Mouse (Mus musculus): Measurements from ENCODE around the gene Ddx27.

The Ddx27 gene

DNA sequence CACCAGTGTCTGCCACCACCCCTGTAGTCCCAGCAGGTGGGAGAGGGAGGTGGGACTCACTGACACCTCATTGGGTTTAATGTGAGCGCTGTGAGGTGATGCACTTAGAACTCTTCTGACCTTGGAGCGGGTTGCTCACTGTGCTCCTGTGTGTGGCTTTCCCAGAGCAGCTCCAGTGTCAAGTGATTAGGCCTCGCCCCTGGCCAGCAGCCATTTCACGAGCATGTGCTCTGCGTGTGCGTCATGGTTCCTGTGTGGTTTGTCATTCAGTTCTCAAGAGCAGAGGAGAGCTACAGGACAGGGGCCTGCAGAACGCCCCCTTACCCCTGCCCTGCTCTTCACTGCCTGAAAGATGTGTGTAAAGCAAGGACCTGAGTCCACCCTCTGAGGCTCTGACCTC, 13.6 kb downstream of the Ddx27 start:
- DNase-seq (ENCODE audit: low read depth, low spot score): peak; percentile 34

DNA sequence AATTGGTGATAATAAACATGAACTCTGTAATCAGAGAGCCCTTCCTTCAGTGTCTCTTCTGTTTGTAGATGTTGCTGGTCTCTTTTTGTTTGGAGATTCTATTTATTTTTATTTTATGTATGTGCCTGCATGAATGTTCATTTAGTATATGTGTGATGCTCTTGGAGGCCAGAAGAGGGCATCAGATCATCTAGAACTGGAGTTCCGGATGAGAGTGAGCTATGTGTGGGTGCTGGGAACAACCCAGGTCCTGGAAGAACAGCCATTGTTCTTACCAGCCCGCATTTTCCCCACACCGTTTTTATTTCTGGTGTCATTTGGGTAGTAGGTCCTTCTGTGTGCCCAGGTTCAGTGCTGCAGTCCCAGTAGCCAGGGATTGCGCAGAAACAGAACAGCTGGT, 15.5 kb downstream of the Ddx27 start:
- DNase-seq (ENCODE audit: low read depth, low spot score): peak; percentile 65

DNA sequence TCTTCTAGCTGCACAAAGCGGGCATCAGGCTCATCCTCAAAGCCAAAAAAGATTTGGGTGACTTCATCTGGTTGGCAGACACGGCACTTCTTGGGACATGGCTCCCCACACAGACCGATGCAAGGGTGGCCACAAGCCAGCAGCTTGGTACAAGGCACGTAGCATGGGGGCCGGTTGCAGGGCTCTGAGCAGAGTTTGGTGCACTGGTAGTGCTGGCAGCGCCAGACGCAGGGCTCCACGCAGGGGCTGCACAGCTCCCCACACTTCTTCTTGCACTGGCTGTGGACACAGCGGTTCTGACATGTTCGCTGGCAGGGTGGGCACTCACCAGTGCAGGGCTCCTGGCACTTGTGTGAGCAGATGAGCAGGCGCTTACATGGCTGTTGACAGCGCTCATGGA, 22.7 kb downstream of the Ddx27 start:
- DNase-seq (ENCODE audit: low read depth, low spot score): no peak

DNA sequence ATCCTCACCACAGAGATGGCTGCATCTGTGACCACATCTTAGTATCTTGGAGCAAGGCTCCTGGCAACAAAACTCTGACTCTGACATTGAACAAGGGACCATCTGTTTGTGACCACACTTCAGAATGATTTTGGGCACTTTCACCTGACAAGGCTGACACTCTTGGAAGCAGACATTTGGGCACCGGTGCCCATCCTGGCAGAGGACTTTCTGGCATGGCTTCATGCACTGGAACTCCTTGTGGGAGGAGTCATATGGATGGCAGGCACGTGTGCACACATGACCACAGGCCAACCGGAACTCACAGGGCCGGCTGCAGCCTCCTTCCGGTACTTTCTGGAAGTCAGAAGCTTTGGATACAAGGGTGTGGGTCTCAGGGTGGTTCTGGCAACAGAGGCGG, 23.3 kb downstream of the Ddx27 start:
- DNase-seq (ENCODE audit: low read depth, low spot score): no peak

DNA sequence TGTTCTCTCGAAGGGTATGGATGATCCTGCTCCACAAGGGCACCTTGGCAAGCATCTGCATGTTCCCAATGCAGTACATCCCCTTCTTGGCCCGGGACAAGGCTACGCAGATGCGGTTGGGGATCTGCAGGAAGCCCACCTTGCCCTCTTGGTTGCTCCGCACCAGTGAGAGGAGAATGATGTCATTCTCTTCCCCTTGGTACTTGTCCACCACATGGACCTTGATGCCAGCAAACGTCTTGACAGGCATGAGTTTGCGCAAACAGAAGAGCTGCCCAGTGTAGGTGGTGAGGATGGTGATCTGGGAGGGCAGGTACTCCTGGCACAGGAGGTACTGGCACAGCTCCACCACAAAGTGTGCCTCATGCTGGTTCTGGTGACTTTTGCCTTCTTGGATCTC, 23.7 kb downstream of the Ddx27 start:
- no peak for DNase-seq (ENCODE audit: low read depth, low spot score)

DNA sequence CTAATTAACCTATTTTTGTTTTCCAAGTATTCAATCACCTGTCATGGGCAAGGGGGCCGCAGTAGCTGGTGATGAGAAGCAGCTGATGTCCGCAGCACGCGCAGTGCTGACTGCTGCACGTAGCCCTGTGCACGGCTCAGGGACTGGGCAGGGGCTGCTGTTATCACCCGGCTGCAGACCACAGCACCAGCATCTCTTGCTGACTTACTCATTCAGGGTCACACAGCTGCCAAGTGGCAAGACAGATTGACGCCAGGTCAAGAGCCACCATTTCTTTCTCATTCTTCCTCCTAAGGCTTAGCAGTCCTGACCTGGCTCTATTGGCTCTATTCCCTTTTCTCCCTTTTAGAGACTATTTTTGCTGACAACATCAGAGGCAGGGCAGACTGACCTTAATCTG, 24.4 kb downstream of the Ddx27 start:
- no peak for DNase-seq (ENCODE audit: low read depth, low spot score)

DNA sequence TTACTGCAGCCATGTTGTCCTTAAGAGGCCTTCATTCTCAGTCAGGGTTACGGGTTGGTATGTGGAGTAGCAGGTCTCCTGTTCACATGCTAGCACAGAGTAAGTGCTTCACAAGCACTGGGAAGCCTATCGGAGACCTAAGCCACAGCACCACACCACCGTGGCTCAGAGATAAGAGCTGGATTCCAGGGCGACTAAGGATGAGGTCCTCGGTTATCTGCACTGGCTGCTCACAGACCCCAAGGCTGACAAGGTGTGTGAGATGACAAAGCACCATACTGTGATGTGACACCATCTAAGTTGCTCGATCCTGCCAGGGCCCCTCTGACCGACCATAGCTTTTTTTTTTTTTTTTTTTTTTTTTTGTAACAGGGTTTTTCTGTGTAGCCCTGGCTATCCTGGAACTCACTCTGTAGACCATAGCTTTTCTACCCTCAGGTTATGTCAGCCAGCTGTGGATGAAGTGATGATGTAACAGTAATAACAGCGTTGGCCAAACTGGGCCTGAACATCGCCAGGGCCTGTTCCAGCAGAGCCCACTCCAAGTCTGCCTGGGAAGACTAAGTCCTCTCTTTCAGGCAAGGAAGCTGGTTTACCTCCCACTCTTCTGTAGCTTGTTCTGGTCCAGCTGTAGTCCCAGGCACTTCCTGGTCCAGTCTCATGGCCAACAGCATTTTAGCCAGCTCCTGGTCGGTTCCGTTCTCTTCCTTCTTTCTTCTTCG, 28.6 kb downstream of the Ddx27 start:
- no peak for DNase-seq (ENCODE audit: low read depth, low spot score)

DNA sequence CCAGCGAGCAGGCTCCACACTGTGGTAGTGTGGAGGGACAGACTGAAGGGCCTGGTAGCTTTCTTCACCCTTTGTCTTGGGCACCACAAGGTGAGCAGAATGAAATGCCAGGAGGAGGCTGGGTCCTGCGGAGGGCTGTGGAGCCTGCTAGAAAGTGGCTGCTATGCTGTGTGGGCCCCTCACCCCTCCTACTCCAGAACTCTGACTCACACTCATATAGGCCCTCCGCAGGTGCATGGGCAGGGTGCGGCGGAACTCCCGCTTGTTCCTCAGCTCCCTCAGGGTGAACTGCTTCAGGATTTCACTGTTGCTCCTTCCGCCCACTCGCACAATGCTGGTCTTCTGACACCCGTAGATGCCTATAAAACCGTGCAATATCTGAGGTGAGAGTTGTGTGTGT, 33.2 kb downstream of the Ddx27 start:
- DNase-seq (ENCODE audit: low read depth, low spot score): peak; percentile 30

DNA sequence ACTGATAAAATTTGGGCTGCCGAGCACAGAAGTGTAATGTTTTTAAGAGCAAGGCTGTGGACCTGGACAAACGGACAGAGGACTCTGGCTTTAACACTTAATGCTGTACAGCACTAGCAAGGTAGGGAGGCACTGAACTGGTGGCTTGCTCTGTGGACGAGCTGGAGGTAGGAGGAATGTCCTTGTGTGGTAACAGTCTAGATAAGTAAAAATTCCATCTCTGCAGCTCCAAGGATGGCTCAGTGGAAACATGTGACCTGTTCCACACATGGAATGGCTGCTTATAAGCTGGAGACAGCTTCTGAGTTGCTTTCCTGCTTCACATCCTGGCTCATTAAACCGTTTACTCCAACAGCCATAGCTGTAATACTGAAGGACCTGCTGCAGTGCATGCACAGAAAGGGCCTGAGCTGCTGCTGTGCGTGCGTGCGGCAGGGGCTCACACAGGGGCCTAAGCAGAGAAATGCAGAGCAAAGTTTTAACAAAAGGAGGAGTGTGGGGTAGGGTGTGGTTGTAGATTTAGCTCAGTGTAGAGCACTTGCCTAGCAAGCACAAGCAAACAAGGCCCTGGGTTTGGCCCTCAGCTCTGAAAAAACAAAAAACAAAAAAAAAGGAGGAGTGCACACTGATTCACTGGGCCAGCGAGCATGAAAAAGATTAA, 33.8 kb downstream of the Ddx27 start:
- DNase-seq (ENCODE audit: low read depth, low spot score): peak; percentile 80

DNA sequence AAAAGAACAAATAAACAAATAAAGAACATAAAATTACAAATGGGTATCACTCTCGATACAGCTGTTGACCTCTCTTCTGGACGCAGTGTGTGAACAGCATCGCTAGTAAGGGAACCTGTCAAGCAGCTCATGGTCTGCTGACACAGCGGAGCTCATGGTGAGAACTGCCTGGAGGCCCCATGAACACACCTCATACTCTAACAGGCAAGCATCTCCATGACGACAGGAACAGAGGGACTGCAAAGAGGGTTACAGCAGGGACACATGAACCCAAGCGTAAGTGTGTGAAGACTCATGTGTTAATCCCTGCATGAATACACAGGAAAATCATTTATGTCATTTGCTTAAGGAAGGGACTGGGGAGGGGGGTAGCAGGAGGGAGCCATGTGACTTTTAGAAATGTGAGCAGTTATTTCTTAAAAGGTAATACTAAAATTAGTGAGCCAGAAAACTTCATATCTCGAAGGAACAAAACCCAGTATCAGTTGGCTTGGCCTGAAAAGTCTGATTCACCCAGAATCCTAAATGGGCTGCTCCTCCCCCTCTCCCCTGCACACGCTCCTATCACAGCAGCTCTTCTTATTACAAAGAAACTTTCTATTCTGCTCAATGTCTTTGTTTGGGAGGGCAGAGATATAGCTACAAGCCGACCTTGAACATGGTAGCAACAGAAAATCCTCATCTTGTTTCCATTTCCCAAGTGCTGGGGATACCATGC, 38.3 kb downstream of the Ddx27 start:
- DNase-seq (ENCODE audit: low read depth, low spot score): peak; percentile 63

DNA sequence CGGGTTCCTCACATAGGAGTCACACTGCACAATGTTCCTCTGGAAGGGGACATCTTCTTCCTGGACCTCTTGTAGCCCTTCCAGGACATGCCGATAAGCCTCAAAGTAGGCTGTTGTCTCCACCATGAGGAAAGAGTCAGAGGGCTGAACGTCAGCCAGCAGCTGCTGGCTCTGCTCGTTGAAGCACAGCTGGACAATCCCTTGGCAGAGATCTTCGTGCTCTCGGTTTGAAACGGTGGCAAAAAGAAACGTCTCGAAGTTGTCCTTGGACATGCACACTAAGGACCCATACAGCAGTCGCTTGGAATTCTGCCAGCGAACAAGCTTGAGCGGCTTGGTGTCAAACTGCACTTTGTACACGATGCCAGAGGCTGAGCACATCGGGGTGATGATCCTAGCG, 40.4 kb downstream of the Ddx27 start:
- no peak for DNase-seq (ENCODE audit: low read depth, low spot score)

DNA sequence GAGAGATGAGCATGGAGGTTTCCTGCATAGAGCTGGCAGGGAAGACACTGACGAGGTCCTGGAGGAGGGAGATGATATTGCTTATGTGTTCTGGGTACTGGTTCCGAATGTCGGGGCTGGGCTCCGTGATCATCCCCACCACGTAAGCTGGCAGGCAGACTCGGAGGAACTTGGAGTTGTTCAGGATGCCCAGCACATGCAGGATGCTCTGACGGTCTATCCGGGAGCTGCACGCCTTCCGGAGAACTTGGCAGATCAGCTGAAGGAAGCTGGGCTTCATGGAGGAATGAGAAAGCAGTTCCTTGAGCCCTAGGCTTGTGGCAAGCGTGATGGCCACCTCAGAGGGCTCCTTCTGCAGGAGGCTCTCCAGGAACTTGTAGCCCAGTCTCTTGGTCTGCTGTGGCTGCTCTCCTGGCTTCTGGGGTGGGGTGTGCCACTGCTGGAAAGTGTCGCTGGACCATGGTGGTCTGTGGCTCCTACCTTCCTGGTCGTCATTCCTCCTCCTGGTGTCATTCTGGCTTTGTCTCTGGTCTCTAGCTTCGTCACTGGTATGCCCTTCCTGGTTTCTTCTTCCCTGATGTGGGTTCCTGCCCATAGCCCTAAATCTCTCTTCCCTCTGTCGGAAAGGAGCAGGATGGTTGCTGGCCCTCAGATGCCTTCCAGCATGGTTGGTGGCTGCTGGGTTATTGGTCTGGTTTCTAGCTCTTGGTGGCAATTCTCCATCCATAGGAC, 41.4 kb downstream of the Ddx27 start:
- no peak for DNase-seq (ENCODE audit: low read depth, low spot score)

DNA sequence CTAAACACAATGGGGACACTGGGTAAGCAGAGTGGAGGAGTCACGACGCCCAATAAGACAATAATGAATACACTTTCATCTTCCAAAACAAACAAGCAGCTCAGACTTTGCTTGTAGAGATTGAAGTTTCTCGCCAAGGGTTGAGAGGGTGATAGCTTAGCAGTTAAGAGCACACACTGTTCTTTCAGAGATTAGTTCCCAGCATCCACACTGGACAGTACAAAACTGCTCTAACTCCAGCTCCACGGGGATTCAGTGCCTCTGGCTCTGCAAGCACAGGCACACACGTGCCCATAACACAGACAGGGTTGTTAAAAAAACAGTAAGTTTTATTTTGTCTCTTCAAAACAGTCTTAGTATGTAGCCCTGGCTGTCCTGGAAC, 41.9 kb downstream of the Ddx27 start:
- DNase-seq (ENCODE audit: low read depth, low spot score): no peak

DNA sequence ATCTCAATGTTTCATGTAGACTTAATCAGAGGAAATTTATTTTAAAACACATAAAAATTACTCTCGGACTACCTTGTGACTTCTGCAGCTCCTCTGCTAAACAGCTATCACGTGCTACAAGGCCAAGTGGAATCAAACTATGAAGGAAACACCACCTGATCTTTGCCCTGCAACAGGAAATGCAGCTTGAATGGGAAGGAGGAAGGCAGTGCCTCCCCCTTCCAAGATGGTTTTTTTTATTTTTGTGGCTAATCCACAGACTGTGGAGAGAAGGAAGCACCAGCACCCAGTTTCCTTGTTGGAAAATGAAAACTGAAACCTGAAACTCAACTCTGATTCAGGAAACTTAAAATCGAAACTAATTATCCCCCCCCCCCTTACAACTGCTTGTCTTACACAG, 43.2 kb downstream of the Ddx27 start:
- peak; percentile 72 for DNase-seq (ENCODE audit: low read depth, low spot score)

DNA sequence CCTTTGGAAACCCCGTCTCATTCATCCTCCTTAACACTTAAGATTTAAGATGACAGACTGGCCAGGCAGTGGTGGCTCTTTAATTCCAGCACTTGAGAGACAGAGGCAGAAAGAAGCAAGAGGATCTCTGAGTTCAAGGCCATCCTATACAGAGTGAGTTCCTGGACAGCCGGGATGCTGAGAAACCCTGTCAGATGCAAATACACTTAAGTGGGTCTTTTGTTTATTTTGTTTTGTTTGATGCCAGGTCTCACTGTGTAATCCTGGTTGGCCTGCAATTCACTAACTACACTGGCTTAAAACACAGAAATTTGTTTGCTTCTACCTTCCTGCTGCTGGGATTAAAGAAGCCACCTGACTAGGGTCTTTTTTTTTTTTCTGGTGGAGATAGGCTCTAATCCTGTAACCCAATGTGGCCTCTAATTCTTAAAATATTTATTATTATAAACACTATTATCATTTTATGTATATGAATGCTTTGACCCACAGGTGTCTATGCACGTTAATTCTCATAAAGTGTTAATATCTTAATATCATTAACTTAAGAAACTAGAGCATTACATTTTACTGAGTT, 43.9 kb downstream of the Ddx27 start:
- DNase-seq (ENCODE audit: low read depth, low spot score): peak; percentile 98

DNA sequence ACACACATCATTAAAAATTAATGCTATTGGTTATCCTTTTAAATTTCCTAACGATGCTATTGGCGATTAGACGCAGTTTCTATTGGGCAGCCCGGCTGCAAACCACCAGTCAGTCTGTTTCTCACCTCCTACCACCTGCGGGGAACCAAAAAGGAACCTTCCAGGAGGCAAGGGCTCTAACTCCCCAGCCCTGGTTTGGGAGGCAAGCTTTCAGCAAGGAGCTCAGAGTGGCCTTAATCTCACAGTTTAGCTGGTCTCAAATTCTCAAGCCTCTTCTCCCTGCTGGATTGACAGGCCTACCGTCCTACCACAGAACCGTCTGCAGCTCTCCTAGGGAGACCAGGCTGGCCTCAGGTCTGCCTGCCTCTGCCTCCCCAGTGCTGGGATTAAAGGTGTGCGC, 44.5 kb downstream of the Ddx27 start:
- peak; percentile 81 for DNase-seq (ENCODE audit: low read depth, low spot score)

DNA sequence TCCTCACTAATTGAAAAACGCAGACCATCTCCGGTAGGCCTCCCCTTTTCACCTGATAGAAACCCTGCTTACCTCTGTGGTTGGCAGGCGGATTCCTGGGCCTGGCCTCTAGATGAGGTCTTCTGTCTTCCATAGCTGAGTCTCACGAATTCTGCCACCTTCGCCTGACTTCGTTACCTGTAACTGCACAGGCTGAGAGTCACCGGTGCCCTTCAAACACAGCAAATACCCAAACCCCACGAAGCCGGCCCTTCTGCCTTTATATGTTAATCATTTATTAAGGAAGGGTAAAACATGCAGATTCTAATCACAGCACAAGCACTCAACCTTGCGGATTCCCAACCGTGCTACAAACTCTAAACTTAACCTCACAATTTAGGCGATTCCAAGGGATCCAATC, 45.0 kb downstream of the Ddx27 start:
- DNase-seq (ENCODE audit: low read depth, low spot score): no peak

DNA sequence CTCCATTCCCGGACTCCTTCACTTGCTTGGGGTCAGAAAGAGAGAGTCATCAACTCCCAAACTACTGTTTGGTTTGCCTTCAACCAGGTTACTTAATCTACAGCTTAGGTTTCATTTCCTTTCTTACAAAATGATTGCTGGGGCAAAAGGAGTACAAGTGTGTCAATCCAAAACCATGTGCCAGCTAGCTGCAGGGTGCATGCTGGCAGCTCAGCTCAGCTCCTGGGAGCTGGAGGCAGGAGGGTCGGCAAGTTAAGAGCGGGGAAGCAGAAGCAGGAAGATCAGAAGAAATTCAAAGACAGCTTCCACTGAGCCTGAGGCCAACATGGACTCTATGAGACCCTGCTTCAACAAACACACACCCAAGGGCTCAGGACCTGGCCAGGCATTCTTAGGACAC, 45.4 kb downstream of the Ddx27 start:
- no peak for DNase-seq (ENCODE audit: low read depth, low spot score)

DNA sequence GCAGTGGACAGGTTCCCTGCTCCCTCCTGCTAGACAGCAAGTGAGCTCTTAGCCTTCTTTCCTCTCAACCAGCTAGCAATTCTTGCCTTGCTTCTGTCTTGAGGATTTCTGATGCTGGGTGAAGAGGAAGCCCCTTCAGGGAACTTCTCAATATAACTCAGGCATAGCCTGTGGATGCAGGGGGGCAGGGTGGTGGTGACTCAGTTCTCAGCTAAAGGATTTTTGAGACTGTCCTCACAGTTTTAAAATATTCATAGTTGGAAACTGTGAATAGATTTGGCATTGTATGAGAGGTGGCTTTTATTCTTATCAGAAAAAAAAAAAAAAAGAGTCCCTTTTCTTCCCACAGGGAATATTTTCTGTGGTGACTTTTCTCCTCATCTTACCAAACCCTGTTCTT, 45.8 kb downstream of the Ddx27 start:
- DNase-seq (ENCODE audit: low read depth, low spot score): no peak

DNA sequence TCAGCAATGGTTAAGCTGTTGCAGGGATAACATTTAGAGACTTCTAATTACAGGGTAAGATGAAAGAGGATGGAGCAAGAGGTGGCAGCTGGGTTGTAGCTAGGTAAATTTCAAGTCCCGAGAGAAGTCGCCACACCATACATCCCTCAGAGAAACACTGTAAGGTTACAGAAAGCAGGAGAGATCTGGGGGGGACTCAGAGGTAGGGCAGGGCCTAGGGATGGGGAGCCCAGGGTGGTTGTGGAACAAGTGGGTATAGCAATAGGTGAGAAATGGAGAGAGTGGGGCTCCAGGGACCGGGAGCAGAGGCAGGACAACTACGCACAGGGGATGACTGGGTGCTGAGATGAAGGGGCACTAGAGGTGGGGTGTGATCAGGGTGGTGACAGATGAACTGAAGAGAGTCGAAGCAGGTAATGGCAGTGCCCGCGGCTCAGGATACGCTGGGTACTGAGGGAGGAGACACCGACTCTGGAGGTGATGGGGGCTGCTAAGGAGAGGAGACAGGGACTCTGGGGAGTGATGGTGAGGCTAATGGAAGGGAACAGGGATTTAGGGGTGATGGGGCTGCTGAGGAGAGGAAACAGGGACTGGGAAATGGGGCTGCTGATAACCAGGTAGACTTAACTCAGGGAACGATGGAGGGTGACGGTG, 46.5 kb downstream of the Ddx27 start:
- no peak for DNase-seq (ENCODE audit: low read depth, low spot score)

DNA sequence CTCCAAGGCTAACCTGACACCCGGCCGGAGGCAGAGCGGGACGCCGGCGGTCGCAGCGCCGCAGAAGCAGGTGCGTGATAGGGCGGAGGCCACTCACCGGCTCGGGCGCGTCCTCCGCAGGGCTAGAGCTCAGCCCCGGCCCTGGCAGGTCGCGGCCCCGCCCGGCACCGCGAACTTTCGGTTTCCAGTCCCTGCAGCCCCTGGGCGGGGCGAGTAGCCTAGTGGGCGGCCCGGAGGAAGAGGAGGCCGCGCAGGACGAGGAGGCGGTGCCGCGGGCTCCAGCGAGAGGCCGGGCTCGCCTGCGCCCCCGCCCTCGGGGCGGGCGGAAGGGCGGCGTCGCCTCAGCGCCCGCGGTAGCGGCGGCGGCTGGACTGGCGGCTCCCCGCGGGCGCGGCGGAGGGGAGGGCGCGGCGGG, 47.5 kb downstream of the Ddx27 start:
- DNase-seq (ENCODE audit: low read depth, low spot score): peak; percentile 92

Measured in R1 (cell line).